Mouse (Mus musculus): ENCODE data around the gene Zswim4. TPM values are rescaled to one million over a fixed set of nuclear protein-coding genes. Genes with fewer than 3 reads are reported as not detected.

Gene Zswim4
- polyA plus RNA-seq, 1 experiment from 2014 or later, result 32.9 TPM

DNA sequence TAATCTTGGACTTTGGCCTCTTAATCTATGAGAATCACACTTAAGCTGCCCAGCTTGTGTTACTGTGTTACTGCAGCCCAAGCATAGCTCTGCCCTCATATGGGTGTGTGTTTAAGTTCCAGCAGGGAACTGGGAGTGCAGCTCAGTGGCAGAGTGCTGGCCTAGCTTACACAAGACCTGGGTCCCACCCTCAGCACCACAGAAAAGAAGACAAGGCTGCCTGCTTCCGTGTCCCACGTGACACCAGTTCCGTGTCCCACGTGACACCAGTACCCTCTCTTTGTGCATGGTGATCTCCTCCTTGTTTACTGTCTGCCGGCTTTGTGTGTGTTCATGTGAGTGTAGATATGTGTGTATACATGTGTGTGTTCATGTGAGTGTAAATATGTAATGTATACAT, 18.7 kb downstream of the Zswim4 start:
- H3K4me3 ChIP-seq, result no peak overlapping the region
- H3K27ac ChIP-seq (replicated peaks), result no peak overlapping the region
- ATAC-seq (ENCODE audit: low read depth), result no peak
- 99% methylated on average over 5 of the region's 5 CpGs for WGBS
- no peak overlapping the region for H3K4me2 ChIP-seq
- no peaks in the 10 kb centered on the region for H3K9me3 ChIP-seq
- no peaks in the 10 kb centered on the region for H3K27me3 ChIP-seq
- H3K36me3 ChIP-seq, result peaks cover 98% of the 10 kb centered on the region
- no peak overlapping the region for H3K9ac ChIP-seq
- no peaks in the 10 kb centered on the region for H3K4me1 ChIP-seq (replicated peaks)

DNA sequence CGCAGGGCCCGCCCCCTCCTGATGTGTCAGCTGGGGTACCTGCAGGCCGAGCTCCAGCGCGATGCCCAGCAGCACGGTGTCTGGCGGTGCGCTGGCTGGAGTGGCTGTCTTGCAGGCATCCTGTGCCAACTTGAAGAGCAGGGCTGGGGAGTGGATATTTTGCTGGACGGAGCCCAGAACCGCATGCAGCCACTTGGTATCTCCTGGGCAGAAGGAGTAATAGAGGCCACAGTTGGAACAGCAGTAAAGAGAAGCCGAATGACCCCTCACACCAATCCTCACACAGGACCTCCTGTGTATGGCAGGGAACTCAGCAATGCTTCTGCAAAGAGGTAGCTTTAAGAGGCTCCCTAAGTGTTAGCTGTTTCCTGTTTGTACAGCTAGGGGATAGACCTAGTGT, 19.6 kb downstream of the Zswim4 start:
- H3K27me3 ChIP-seq, result no peaks in the 10 kb centered on the region
- 94% methylated on average over 11 of the region's 11 CpGs for WGBS
- ATAC-seq (ENCODE audit: low read depth), result no peak
- H3K4me1 ChIP-seq (replicated peaks), result no peaks in the 10 kb centered on the region
- H3K9me3 ChIP-seq, result no peaks in the 10 kb centered on the region
- H3K36me3 ChIP-seq, result peaks cover 98% of the 10 kb centered on the region
- H3K9ac ChIP-seq, result no peak overlapping the region
- no peak overlapping the region for H3K4me2 ChIP-seq
- H3K4me3 ChIP-seq, result no peak overlapping the region
- H3K27ac ChIP-seq (replicated peaks), result no peak overlapping the region

DNA sequence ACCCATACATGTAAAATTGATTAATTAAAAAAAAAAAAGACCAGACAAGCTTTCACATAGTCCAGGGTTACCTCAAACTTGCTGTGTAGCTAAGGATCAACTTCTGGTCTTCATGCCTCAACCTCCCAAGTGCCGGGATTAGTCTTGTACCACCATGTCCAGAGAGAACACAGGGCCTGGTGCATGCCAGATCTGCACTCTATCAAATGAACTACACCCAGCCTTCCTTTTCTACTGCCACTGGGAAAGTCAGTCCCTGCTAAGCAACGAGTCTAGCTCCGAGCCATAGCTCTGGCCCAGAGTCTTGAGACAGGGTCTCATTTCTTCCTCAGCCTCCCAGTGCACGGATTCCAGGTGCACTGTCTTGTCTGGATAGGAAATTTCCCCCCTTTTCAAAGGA, 23.6 kb downstream of the Zswim4 start:
- H3K27ac ChIP-seq (replicated peaks), result no peak overlapping the region
- 94% methylated on average over 4 of the region's 4 CpGs for WGBS
- H3K4me3 ChIP-seq, result no peak overlapping the region
- no peak for ATAC-seq (ENCODE audit: low read depth)
- H3K9ac ChIP-seq, result no peak overlapping the region
- H3K27me3 ChIP-seq, result no peaks in the 10 kb centered on the region
- no peaks in the 10 kb centered on the region for H3K9me3 ChIP-seq
- peaks cover 24% of the 10 kb centered on the region for H3K4me1 ChIP-seq (replicated peaks)
- no peak overlapping the region for H3K4me2 ChIP-seq
- peaks cover 83% of the 10 kb centered on the region for H3K36me3 ChIP-seq

DNA sequence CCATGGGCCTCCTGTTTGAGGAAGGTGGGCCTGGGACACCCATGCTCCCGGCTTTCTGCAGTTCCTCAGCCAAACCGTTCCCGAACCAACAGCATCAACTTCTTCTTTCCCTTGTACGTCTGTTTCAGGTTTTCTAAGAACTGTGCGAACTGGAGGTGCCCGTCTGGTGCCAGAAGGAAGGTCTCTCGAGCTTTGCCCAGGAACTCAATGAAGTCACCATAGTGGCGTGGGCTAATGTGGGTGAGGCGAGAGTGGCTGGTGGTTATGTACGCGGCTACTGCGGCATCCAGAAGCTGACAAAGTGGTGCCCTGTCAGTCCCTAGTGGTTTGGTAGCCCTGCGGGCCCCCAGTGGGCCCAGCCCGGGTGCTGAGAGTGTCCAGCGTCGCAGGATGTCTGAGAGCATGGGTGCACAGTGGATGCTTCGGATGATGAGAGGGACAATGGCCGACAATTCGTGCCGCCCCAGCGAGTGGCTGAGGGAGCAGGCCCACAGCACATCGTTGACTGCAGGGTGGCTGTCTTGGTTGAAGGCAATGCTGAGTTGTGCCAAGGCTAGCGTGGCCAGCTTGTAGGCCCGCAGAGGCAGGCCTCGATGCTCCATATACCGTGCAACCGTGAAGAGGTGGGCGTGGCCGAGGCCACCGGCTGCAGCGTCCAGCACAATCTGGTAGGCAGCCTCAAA, 24.8 kb downstream of the Zswim4 start:
- Histone ChIP-seq H3K27ac (replicated peaks) (no peak overlapping the region), H3K4me1 (replicated peaks) (peaks cover 33% of the 10 kb centered on the region), H3K27me3 (no peaks in the 10 kb centered on the region), H3K9ac (no peak overlapping the region), H3K9me3 (no peaks in the 10 kb centered on the region), H3K4me3 (no peak overlapping the region), H3K4me2 (no peak overlapping the region), H3K36me3 (peaks cover 70% of the 10 kb centered on the region)
- 92% methylated on average over 31 of the region's 31 CpGs for WGBS
- no peak for ATAC-seq (ENCODE audit: low read depth)

DNA sequence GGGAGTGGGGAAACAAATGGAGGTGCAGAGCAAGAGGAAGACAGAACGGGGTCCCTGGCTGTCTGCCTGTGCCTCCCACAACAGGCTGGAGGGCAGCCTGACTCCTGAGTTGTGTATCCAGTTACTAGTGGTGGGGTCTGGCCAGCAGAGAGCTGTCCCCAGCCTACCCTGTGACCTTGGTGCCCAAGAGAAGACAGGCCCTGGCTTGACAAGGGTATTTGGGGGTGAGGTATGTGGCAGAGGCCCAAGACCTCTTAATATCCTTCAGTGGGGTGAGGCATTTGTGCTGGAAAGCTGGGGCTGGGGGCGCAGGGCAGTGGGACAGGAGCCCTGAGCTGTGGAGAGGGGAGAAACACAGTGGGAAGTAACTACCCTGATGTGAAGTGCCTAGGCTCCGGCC, 25.7 kb downstream of the Zswim4 start:
- WGBS, result 89% methylated on average over 3 of the region's 3 CpGs
- Histone ChIP-seq H3K36me3 (peaks cover 62% of the 10 kb centered on the region), H3K4me2 (no peak overlapping the region), H3K4me1 (replicated peaks) (peaks cover 33% of the 10 kb centered on the region), H3K27me3 (no peaks in the 10 kb centered on the region), H3K9me3 (no peaks in the 10 kb centered on the region), H3K9ac (no peak overlapping the region), H3K27ac (replicated peaks) (no peak overlapping the region), H3K4me3 (no peak overlapping the region)
- ATAC-seq (ENCODE audit: low read depth), result no peak

DNA sequence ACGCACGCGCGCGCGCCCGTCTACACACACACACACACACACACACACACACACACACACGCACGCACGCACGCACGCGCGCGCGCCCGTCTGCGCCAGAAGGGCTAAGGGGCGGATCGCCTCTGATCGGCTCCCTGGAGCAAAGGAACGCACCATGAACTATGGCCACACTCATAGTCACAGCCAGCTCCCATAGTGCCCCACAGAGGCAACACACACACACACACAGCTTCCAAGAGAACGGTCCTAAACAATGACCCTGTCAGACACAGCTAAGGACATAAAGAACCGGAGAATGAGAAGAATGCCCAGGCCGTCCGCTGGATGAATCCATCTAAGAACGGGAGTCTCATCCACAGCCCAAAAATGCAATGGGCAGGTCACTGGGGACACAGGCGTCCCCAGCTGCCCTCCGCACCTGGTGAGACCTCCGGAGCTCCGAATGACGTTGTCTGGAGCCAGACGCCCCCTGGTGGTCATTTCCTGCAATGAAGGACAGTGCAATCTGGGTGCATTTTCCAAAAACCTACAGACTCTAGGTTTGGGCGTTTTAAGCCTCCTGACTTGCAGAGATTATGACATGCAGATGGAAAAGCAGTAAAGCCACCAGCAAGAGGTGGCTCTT, 26.6 kb downstream of the Zswim4 start:
- Histone ChIP-seq H3K9me3 (no peaks in the 10 kb centered on the region), H3K9ac (peak overlapping the region; percentile 52; the same call in 1 of the 2 replicates), H3K36me3 (peaks cover 53% of the 10 kb centered on the region), H3K4me3 (no peak overlapping the region), H3K27ac (replicated peaks) (peak overlapping the region; percentile 38; the same call in 1 of the 2 replicates), H3K27me3 (no peaks in the 10 kb centered on the region), H3K4me1 (replicated peaks) (peaks cover 33% of the 10 kb centered on the region), H3K4me2 (peak overlapping the region; percentile 39)
- WGBS, result 48% methylated on average over 34 of the region's 34 CpGs
- ATAC-seq (ENCODE audit: low read depth), result peak; percentile 62

DNA sequence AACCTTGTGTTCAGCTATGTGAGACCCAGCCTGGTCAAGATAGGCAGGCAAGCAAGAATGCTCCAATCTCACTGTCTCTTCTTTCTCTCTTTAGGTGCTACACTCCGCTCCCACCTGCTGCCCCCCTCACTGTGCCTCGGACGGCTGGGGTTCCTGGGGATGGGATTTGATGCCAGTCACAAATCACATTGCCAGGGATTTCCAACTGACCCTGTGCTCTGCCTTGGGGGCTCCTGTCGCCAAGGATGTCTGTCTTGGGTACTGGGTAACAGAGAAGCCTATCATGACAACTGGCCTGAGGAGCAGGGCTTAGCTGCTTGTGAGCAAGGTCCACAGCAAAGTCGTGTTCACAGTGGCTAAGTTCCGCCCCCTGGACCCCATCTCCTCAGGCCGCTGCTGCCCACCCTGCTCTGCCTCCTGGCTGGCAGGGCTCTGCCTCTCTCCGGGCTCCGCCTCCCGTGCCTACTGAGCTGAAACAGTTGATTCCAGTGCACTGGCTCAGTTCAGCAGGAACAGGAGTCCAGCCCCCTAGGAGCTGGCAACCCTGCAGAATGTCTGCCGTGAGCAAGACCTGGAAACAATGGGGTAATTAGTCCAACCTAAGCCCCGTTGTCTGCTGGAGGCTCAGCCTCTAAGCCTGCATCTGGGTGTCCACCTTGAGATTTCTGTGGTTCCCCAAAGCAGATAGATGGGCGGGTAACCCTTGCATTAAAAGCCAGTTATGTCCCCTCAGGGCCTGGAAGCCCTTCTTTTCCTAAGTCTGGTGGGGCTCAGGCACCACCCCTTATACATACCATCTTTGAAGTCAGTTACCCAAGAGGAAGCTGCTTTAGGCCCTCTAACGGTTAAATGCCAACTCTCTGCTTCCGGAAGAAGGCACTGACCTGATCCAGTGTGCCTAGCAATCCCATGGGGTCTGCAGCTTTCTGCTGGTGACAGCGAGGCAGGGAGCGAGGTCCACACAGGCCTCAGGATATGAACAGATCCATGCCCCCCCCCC, 28.2 kb downstream of the Zswim4 start:
- Histone ChIP-seq H3K9ac (peak overlapping the region; percentile 35), H3K36me3 (peaks cover 37% of the 10 kb centered on the region), H3K27ac (replicated peaks) (peak overlapping the region; percentile 67), H3K4me1 (replicated peaks) (peaks cover 40% of the 10 kb centered on the region), H3K9me3 (no peaks in the 10 kb centered on the region), H3K4me3 (no peak overlapping the region), H3K27me3 (no peaks in the 10 kb centered on the region), H3K4me2 (no peak overlapping the region)
- WGBS, result 41% methylated on average over 17 of the region's 17 CpGs
- ATAC-seq (ENCODE audit: low read depth), result no peak

DNA sequence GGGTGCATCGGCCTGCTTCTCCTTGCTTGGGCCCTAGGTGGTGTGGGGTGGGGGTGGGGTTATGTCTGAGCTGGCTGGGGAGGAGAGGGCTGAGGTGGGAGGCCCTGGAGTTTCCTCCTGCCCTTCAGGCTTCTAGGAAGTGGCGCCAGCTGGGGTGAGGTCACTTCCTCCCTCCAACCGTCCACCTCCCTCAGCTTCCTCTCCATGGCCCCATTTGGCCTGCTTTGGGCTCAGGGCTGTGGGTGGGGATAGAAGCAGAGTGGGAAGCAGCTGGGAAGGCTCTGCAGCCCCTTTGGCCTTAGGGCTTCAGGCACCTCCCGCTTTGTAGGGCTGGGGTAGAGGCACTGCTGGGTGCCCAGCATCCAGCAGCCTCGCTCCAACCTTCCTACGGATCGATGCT, 29.0 kb downstream of the Zswim4 start:
- H3K4me2 ChIP-seq, result no peak overlapping the region

DNA sequence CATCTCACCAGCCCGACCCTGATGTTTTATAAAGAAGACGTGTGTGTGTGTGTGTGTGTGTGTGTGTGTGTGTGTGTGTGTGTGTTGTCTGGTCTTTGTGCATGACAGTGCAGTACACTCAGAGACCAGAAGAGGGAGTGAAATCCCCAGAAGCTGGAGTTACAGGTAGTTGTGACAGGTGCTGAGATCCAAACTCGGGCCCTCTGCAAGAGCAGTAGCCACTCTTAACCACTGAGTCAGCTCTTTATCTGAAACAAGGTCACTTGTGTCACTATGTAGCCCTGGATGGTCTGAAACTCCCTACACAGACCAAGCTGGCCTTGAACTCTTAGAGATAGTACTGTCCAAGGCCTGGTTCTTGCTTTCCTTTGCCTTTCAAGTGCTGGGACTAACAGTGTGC, 30.2 kb downstream of the Zswim4 start:
- Histone ChIP-seq H3K36me3 (peaks cover 16% of the 10 kb centered on the region), H3K27me3 (peaks cover 6% of the 10 kb centered on the region; the same call in 1 of the 2 replicates), H3K4me1 (replicated peaks) (peaks cover 60% of the 10 kb centered on the region), H3K27ac (replicated peaks) (no peak overlapping the region), H3K9me3 (no peaks in the 10 kb centered on the region), H3K4me2 (no peak overlapping the region), H3K4me3 (no peak overlapping the region), H3K9ac (no peak overlapping the region)
- ATAC-seq (ENCODE audit: low read depth), result no peak
- 94% methylated on average over 3 of the region's 3 CpGs for WGBS

More for the DNA sequence above, 29.0 kb downstream of the Zswim4 start:
- peak overlapping the region; percentile 35; the same call in 1 of the 2 replicates for H3K9ac ChIP-seq
- ATAC-seq (ENCODE audit: low read depth), result no peak
- H3K27ac ChIP-seq (replicated peaks), result peak overlapping the region; percentile 67
- no peak overlapping the region for H3K4me3 ChIP-seq
- no peaks in the 10 kb centered on the region for H3K27me3 ChIP-seq
- H3K9me3 ChIP-seq, result no peaks in the 10 kb centered on the region
- 60% methylated on average over 7 of the region's 7 CpGs for WGBS
- peaks cover 49% of the 10 kb centered on the region for H3K4me1 ChIP-seq (replicated peaks)
- H3K36me3 ChIP-seq, result peaks cover 28% of the 10 kb centered on the region

DNA sequence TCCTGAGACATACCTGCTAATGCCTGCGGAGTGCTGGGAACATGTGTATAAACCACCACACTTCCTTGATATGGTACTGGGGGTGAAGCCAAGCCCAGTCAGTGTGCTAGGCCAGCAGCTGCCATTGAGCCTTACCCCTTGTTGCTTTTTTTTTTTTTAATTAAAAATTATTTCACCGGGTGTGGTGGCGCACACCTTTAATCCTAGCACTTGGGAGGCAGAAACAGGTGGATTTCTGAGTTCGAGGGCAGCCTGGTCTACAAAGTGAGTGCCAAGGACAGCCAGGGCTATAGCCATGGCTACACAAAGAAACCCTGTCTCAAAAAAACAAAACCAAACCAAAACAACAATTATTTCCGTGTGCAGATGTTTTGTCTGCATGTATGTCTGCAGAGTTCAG, 31.8 kb downstream of the Zswim4 start:
- no peak for ATAC-seq (ENCODE audit: low read depth)
- H3K36me3 ChIP-seq, result peaks cover 6% of the 10 kb centered on the region; the same call in 1 of the 2 replicates
- H3K27me3 ChIP-seq, result peaks cover 19% of the 10 kb centered on the region
- H3K27ac ChIP-seq (replicated peaks), result no peak overlapping the region
- H3K4me1 ChIP-seq (replicated peaks), result peaks cover 69% of the 10 kb centered on the region
- 90% methylated on average over 5 of the region's 5 CpGs for WGBS
- H3K9ac ChIP-seq, result no peak overlapping the region
- H3K9me3 ChIP-seq, result no peaks in the 10 kb centered on the region
- no peak overlapping the region for H3K4me3 ChIP-seq
- no peak overlapping the region for H3K4me2 ChIP-seq

DNA sequence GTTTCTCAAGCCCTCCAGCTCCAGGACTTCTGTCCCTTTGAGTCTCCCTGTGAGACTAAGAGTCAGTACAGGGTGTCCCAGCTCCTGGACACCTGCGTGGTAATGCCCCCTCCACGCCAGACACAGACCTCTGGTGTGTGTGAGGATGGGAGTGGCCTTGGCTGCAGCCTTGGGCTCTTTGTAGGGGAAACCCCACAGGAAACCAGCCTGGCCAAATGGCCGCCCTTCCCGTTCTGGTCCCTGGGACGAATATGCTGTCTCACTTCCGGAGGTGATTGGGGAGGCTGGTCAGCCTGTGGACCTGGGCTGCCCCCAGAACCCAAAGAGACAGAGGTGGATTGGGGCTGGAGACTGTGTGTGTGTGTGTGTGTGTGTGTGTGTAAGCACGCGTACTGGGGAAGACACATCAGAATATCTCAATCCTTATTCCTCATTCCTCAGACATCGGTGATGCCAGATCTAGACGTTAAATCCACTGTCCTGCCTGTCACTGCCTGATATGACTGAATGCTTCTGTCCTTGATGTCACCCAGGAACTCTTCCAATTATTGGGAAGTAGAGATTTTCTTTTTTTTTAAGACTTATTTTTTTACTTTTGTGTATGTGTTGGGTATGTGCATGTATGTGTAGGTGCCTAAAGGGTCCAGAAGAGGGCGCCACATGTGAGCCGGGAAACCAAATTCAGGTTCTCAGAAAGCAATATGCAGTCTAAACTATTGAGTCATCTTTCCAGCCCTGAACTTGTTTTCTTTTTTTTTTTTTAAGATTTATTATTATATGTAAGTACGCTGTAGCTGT, 32.7 kb downstream of the Zswim4 start:
- peaks cover 69% of the 10 kb centered on the region for H3K4me1 ChIP-seq (replicated peaks)

More for the DNA sequence above, 32.7 kb downstream of the Zswim4 start:
- Histone ChIP-seq H3K27ac (replicated peaks) (peak overlapping the region; percentile 80), H3K4me2 (peak overlapping the region; percentile 68), H3K9me3 (no peaks in the 10 kb centered on the region), H3K4me3 (peak overlapping the region; percentile 34), H3K9ac (peak overlapping the region; percentile 60), H3K27me3 (peaks cover 22% of the 10 kb centered on the region), H3K36me3 (no peaks in the 10 kb centered on the region)
- ATAC-seq (ENCODE audit: low read depth), result no peak
- WGBS, result 55% methylated on average over 13 of the region's 13 CpGs

All from neural tube, embryonic 13.5 days (tissue).